Mouse (Mus musculus) hindbrain, embryonic 14.5 days (tissue): Measurements from ENCODE around the gene Dock1. TPM values are rescaled to one million over a fixed set of nuclear protein-coding genes. Genes with fewer than 3 reads are reported as not detected.

Experiments
- ATAC-seq: fragments of 200-750 bp; cut with Nextera tagmentation; 2 replicates; pipeline ENCODE4 v1.8.0; 2017; ENCODE audit warnings: moderate number of reproducible peaks, mild to moderate bottlenecking, moderate TSS enrichment, moderate library complexity; ENCODE audit not compliant: low FRiP score
- DNase-seq: peaks from one replicate; pipeline ENCODE4 v3.0.0-alpha.2; 2015; ENCODE audit warnings: low spot score
- H3K27ac ChIP-seq: fragments of 300-500 bp; sonication (generic); 2 replicates; pipeline ENCODE4 v1.5.1; 2014; ENCODE audit warnings: mild to moderate bottlenecking, moderate library complexity
- H3K27me3 ChIP-seq: fragments of 300-500 bp; sonication (generic); 2 replicates; pipeline ENCODE4 v1.6.1; 2014; ENCODE audit warnings: mild to moderate bottlenecking, low read length, mixed read lengths; ENCODE audit not compliant: control insufficient read depth, insufficient read depth
- H3K36me3 ChIP-seq: fragments of 300-500 bp; sonication (generic); replicated peaks from 2 replicates; pipeline ENCODE4 v1.6.1; 2014; ENCODE audit not compliant: control insufficient read depth, insufficient read depth
- H3K4me1 ChIP-seq: fragments of 300-500 bp; sonication (generic); replicated peaks from 2 replicates; pipeline ENCODE4 v1.6.1; 2014; ENCODE audit warnings: antibody characterized with exemption, low read length, mixed read lengths; ENCODE audit not compliant: control insufficient read depth, insufficient read depth
- H3K4me2 ChIP-seq: fragments of 300-500 bp; sonication (generic); replicated peaks from 2 replicates; pipeline ENCODE4 v1.6.1; 2014; ENCODE audit warnings: mild to moderate bottlenecking, moderate library complexity
- H3K4me3 ChIP-seq: fragments of 300-500 bp; sonication (generic); replicated peaks from 2 replicates; pipeline ENCODE4 v1.5.1; 2014; ENCODE audit warnings: mild to moderate bottlenecking, low read length
- H3K9ac ChIP-seq: fragments of 300-500 bp; sonication (generic); 2 replicates; pipeline ENCODE4 v1.6.1; 2014
- H3K9me3 ChIP-seq: fragments of 300-500 bp; sonication (generic); 2 replicates; pipeline ENCODE4 v1.6.1; 2016; ENCODE audit warnings: low read length; ENCODE audit not compliant: control insufficient read depth
- WGBS: fragments of 180-500 bp; shearing (Covaris S2); extraction: QIAGEN DNeasy Blood & Tissue Kit; methylation state at CpG from one replicate; pipeline ENCODE4 v1.1.7; 2014; 5-methylcytosine and 5-hydroxymethylcytosine counted together
- polyA plus RNA-seq: library from polyadenylated mRNA; unstranded; fragments of >200 nt; fragmentation: Nextera tagmentation; extraction: Ambion mirVana; gene quantifications from 2 replicates; pipeline ENCODE4 v1.2.1, GENCODE M21; 2014

Dock1 gene
- polyA plus RNA-seq, 1 experiment from 2014 or later, result 9.9 TPM

- no peak overlapping the region for H3K4me3 ChIP-seq
- no peak overlapping the region for H3K4me2 ChIP-seq
- H3K36me3 ChIP-seq, result no peaks in the 10 kb centered on the region
- H3K9ac ChIP-seq, result no peak overlapping the region
- ATAC-seq (no peak), DNase-seq (no peak)
- H3K27ac ChIP-seq, result no peak overlapping the region
- no peaks in the 10 kb centered on the region for H3K27me3 ChIP-seq
- peaks cover 8% of the 10 kb centered on the region; the same call in 1 of the 2 replicates for H3K4me1 ChIP-seq
- 97% methylated on average over 4 of the region's 4 CpGs for WGBS
- H3K9me3 ChIP-seq, result no peaks in the 10 kb centered on the region
Measured at GRCm38 (mm10) chr7:134892972-134893371, 222.5 kb downstream of the Dock1 start.

- WGBS, result 69% methylated on average over 2 of the region's 2 CpGs
- Histone ChIP-seq H3K27ac (no peak overlapping the region), H3K27me3 (no peaks in the 10 kb centered on the region)
Measured at GRCm38 (mm10) chr7:134894604-134895003, 224.2 kb downstream of the Dock1 start.

DNA sequence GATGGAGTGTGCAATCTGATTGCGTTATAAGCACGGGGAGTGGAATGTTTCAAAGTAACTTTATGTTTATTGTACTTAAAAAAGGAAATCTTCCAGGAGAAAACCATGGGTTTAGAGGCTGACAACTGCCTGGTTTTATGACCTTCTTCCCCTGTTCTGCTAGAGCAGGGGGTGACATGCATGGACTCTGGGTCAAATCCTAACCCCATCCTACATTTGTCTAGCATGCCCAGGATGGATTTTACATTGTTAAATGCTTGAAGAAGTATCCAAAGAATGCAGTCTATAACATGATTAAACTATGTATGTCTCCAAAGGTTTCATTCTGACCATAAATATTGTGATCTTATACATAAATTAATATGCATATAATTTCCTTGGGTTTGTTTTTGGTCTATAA lies 229.0 kb downstream of the Dock1 start:
- H3K9me3 ChIP-seq, result no peaks in the 10 kb centered on the region
- whole genome bisulfite sequencing, result 91% methylated on average over 2 of the region's 2 CpGs

More at GRCm38 (mm10) chr7:134894604-134895003, 224.2 kb downstream of the Dock1 start:
- ATAC-seq (no peak), DNase-seq (no peak)
- Histone ChIP-seq H3K9ac (no peak overlapping the region), H3K9me3 (no peaks in the 10 kb centered on the region), H3K4me1 (peaks cover 8% of the 10 kb centered on the region; the same call in 1 of the 2 replicates), H3K4me2 (no peak overlapping the region), H3K4me3 (no peak overlapping the region), H3K36me3 (no peaks in the 10 kb centered on the region)

DNA sequence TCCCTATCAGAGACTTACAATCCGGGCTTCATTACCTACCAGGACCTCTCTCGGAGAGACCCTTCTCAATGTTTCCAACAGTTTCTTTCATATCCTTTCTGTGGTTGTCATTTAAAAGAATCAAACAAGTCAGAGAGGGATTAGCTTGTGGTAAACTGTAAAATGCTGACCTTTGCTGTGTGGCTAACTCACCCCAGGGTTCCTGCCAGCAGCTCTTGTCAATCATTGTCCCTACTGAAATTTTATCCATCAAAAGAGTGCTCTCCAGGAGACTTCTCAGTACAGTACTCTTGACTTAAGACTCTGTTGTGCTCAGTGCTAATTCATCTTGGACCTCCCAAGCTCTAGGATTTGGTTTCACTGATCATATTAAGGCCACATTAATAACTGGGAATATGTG lies 231.5 kb downstream of the Dock1 start:
- no peak for DNase-seq
- Histone ChIP-seq H3K4me2 (no peak overlapping the region), H3K9me3 (no peaks in the 10 kb centered on the region), H3K4me3 (no peak overlapping the region), H3K27me3 (no peaks in the 10 kb centered on the region), H3K4me1 (no peaks in the 10 kb centered on the region), H3K27ac (no peak overlapping the region), H3K9ac (no peak overlapping the region), H3K36me3 (no peaks in the 10 kb centered on the region)
- ATAC-seq, result no peak
- 77% methylated on average over 2 of the region's 2 CpGs for WGBS

More for the DNA sequence above, 229.0 kb downstream of the Dock1 start:
- no peaks in the 10 kb centered on the region for H3K27me3 ChIP-seq
- DNase-seq, result no peak
- no peak overlapping the region for H3K9ac ChIP-seq
- no peak overlapping the region for H3K27ac ChIP-seq
- no peaks in the 10 kb centered on the region for H3K36me3 ChIP-seq
- no peak for ATAC-seq
- no peak overlapping the region for H3K4me3 ChIP-seq
- no peak overlapping the region for H3K4me2 ChIP-seq
- no peaks in the 10 kb centered on the region for H3K4me1 ChIP-seq

DNA sequence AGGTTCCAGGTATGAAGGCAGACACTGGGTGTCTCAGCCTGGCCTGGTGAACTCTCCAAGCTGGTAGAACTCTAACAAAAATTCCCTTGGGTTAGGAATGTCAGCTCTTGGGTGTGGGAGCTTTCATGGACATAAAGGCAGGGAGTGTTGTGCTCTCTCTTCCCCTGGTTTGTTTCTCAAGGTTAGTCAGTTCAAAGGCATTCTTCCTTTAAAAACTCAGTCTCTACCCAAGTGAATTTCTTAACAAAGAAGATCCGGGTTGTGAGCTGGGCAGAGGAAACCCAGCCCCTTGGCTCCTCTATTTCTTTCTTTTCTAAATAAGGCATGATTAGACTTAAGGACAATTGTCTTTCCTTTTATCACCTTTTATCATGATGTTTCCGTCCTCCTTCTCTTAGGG lies 261.4 kb downstream of the Dock1 start:
- Histone ChIP-seq H3K4me3 (no peak overlapping the region), H3K4me1 (0 out of 2 replicates have a peak, but pooled peaks cover 8% of the 10 kb centered on the region), H3K36me3 (no peaks in the 10 kb centered on the region), H3K27ac (no peak overlapping the region), H3K27me3 (no peaks in the 10 kb centered on the region), H3K4me2 (no peak overlapping the region), H3K9me3 (no peaks in the 10 kb centered on the region), H3K9ac (no peak overlapping the region)
- 83% methylated on average over 2 of the region's 2 CpGs for WGBS
- ATAC-seq, result no peak
- DNase-seq, result no peak

GRCm38 (mm10) chr7:134937471-134937926 lies 267.0 kb downstream of the Dock1 start:
- 2% methylated on average over 33 of the region's 37 CpGs for whole genome bisulfite sequencing
- no peaks in the 10 kb centered on the region for H3K9me3 ChIP-seq
- peak overlapping the region; percentile 48 for H3K4me3 ChIP-seq
- peak; percentile 53 for ATAC-seq
- no peaks in the 10 kb centered on the region; the same call in 1 of the 2 replicates for H3K27me3 ChIP-seq
- peaks cover 14% of the 10 kb centered on the region; the same call in 1 of the 2 replicates for H3K4me1 ChIP-seq
- DNase-seq, result no peak
- H3K27ac ChIP-seq, result peak overlapping the region; percentile 70
- peak overlapping the region; percentile 70 for H3K4me2 ChIP-seq
- peak overlapping the region; percentile 78 for H3K9ac ChIP-seq
- H3K36me3 ChIP-seq, result no peaks in the 10 kb centered on the region

DNA sequence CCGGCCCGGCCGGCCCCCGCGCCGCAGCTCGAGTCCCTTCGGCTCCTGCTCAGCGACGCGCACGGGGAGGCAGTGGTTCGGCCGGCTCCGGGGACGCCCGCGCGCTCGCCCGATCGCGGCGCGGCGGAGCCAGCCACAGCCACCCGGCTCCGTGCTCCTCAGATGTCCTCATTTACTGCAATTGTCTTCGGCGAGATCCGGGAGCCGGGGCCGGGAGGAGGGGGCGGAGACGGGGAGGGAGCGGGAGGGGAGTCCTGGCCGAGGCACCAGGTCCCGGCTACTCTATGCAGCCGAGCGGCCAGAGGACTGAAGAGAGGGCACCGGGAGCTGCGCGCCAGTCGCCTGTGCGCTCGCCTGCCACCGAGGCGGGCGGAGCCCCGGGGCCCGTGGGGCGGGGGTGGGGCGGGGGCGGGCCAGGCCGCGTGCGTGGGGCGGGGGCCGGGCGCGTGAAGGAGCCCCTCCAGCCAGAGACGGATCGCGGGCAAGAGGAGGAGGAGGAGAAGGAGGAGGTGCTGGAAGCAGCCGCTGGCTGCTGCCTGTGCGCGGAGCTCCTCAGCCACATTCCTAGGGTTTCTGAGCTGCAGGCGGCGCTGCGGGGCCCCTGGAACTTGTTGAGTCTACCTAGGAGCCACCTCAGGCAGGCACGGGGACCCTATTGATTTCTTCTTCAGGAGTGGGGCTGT lies 267.6 kb downstream of the Dock1 start, which contains the start of gene Fam196a:
TSS of gene Fam196a (minus strand) at position 504 of the 683 bp plus-strand sequence.
- DNase-seq (peak; percentile 61), ATAC-seq (peak; percentile 90)
- no peaks in the 10 kb centered on the region for H3K9me3 ChIP-seq
- peak within 1 kb of the TSS; percentile 78 for H3K9ac ChIP-seq
- no peaks in the 10 kb centered on the region; the same call in 1 of the 2 replicates for H3K27me3 ChIP-seq
- peaks cover 14% of the 10 kb centered on the region; the same call in 1 of the 2 replicates for H3K4me1 ChIP-seq
- under 1% methylated on average over 43 of the region's 71 CpGs for WGBS
- peak within 1 kb of the TSS; percentile 48 for H3K4me3 ChIP-seq
- peak within 1 kb of the TSS; percentile 70 for H3K4me2 ChIP-seq
- H3K27ac ChIP-seq, result peak within 1 kb of the TSS; percentile 70
- no peaks in the 10 kb centered on the region for H3K36me3 ChIP-seq

DNA sequence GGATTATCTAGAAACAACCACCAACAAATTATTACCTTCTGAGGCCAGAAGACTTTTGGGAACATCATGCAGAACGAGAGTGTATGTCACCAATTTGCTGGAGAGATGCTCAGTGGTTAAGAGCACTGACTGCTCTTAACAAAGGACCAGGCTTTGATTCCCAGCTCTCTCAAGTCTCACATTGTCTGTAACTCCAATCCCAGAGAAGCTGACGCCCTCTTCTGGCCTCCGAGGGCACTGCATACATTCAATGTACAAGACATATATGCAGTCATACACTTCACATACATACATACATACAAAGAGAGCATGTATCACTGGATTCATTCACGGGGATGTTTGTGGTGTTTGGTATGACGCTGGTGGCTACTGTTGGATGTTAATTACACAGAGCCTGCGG lies 271.4 kb downstream of the Dock1 start:
- Histone ChIP-seq H3K9ac (no peak overlapping the region), H3K4me3 (no peak overlapping the region), H3K27me3 (no peaks in the 10 kb centered on the region; the same call in 1 of the 2 replicates), H3K9me3 (no peaks in the 10 kb centered on the region), H3K4me2 (no peak overlapping the region), H3K27ac (no peak overlapping the region), H3K4me1 (peaks cover 5% of the 10 kb centered on the region; the same call in 1 of the 2 replicates), H3K36me3 (no peaks in the 10 kb centered on the region)
- ATAC-seq (no peak), DNase-seq (no peak)
- 95% methylated on average over 6 of the region's 6 CpGs for WGBS

- Histone ChIP-seq H3K4me3 (no peak overlapping the region), H3K27ac (no peak overlapping the region), H3K27me3 (no peaks in the 10 kb centered on the region; the same call in 1 of the 2 replicates), H3K9ac (no peak overlapping the region), H3K4me2 (no peak overlapping the region), H3K9me3 (no peaks in the 10 kb centered on the region), H3K4me1 (no peaks in the 10 kb centered on the region; the same call in 1 of the 2 replicates), H3K36me3 (no peaks in the 10 kb centered on the region)
- DNase-seq (no peak), ATAC-seq (no peak)
- WGBS, result 71% methylated on average over 6 of the region's 6 CpGs
Measured at GRCm38 (mm10) chr7:134943063-134943462, 272.6 kb downstream of the Dock1 start.
